Mouse (Mus musculus) ES-E14 (cell line): ENCODE results near the gene Btbd8.

Experiments used
- CHD2 ChIP-seq: IDR thresholded peaks from 2 replicates; pipeline ENCODE4 v1.6.1; 2014; ENCODE audit warnings: mild to moderate bottlenecking, low read depth, low read length, inconsistent platforms
- HCFC1 ChIP-seq: IDR thresholded peaks from 2 replicates; pipeline ENCODE4 v1.6.1; 2012; ENCODE audit warnings: low read length, inconsistent platforms, borderline replicate concordance; ENCODE audit not compliant: insufficient read depth
- MAFK ChIP-seq: IDR thresholded peaks from 2 replicates; pipeline ENCODE4 v1.6.1; 2014; ENCODE audit warnings: mild to moderate bottlenecking, low read depth, low read length, inconsistent platforms; ENCODE audit not compliant: insufficient read depth
- ZC3H11A ChIP-seq: IDR thresholded peaks from 2 replicates; pipeline ENCODE4 v1.6.1; 2012; ENCODE audit warnings: low read depth, mild to moderate bottlenecking, inconsistent platforms, low read length, borderline replicate concordance
- ZNF384 ChIP-seq: IDR thresholded peaks from 2 replicates; pipeline ENCODE4 v1.6.1; 2012; ENCODE audit warnings: low read depth, low read length, inconsistent platforms

GRCm38 (mm10) chr5:107450299-107450698 is 12.5 kb downstream of the Btbd8 start:
- TF ChIP-seq MAFK (no peak), CHD2 (no peak), HCFC1 (no peak), ZC3H11A (no peak), ZNF384 (no peak)
